Mouse (Mus musculus): ENCODE measurements at regions not wholly inside any gene's neighbourhood (a gene's known extent, or its start where the extent isn't known, plus 50 kb on each side); places are given as distances from the start of the nearest gene placed in this dataset.

DNA sequence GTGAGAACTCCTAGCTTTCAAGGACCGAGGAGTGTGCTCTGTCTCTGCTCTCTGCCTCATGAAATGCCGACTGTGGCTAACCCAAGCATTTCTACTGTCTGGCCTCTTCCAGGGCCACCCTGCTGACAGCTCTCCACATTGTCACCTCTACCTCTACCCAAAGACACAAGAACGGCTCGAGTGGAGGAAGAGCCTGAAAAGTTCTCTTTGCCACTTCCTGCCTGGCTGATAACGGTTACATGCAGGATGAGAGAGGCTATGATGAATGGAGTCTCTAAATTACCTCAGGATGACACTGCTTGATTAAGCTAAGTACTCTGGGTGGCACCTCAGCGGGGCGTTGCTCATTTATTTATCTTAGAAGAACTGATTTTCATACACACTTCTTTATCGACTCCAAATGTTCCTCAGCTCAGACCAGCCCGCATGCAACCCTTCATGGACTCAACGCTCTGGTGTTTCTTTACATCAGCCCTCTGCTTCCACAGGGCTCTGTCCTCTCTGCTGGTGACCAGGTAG lies 230.0 kb upstream of the Sdk2 start:
- Histone ChIP-seq H3K4me3 (ENCODE audit: insufficient read depth, low read length) (no peak overlapping the region), H3K27ac (ENCODE audit: insufficient read depth, low read length) (no peak overlapping the region), H3K4me1 (ENCODE audit: control insufficient read depth, insufficient read depth, low read length) (peaks cover 3% of the 10 kb centered on the region)
- TF ChIP-seq POLR2A (IDR thresholded peaks at IDR 0.05; ENCODE audit: extremely low read depth, insufficient read depth, low read length) (no peak), CTCF (IDR thresholded peaks at IDR 0.05; ENCODE audit: extremely low read depth, insufficient read depth, low read length) (no peak)

DNA sequence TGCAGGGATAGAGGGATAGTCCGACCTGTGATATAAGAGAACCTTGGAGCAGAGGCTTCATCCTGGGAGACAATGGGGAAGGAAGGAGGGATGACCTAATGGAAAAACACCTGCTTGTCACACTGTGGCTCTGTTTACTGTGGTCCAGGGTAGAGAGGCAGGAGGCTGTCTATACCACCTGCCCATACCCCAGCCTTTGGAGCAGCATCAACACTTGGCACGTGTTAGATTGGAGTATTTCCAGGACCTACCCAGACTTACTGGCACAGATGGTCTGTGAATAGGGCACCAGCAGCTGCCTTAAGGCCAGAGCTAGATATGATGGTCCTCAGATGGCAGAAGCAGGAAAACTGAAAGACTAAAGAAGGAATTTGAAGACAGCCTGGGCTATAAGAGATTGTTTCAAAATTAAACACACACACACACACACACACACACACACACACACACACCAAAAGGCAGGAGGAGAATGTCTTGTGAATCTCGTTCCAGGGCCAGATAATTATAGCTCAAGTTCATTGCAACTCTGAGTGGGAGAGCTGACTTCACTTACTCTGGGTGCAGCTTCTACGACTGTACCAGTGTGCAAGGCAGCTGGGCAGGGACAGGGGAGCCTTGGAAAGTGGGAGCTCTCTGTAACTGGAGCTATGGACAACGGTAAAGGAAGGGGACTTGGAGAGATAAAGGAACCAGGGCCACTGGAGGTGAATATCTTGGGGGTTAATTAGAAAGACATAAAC lies 227.8 kb upstream of the Sdk2 start:
- TF ChIP-seq CTCF (IDR thresholded peaks at IDR 0.05; ENCODE audit: extremely low read depth, insufficient read depth, low read length), result no peak
- no peak for TF ChIP-seq POLR2A (IDR thresholded peaks at IDR 0.05; ENCODE audit: extremely low read depth, insufficient read depth, low read length)
- peaks cover 3% of the 10 kb centered on the region for H3K4me1 ChIP-seq (ENCODE audit: control insufficient read depth, insufficient read depth, low read length)
- H3K4me3 ChIP-seq (ENCODE audit: insufficient read depth, low read length), result no peak overlapping the region
- no peak overlapping the region for H3K27ac ChIP-seq (ENCODE audit: insufficient read depth, low read length)

DNA sequence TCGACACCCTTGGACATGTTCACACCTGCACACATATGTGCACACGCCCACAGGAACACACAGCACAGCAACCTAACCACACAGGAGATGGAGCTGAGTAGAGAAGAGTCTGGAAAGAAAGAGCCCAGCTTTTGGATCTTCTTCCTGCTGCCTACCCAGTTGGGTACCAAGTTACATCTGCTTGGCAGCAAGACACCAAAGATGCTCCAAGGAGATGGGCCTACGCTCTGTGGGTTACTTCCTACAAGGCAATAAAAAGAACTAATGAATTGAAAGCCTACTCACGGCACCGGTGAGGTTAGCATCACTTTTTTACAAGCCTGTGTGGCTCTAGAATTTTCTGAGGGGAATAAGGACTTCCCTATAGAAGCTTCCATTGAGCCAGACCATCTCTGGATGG lies 224.4 kb upstream of the Sdk2 start:
- H3K4me3 ChIP-seq (ENCODE audit: insufficient read depth, low read length), result no peak overlapping the region
- no peak for TF ChIP-seq CTCF (IDR thresholded peaks at IDR 0.05; ENCODE audit: extremely low read depth, insufficient read depth, low read length)
- TF ChIP-seq POLR2A (IDR thresholded peaks at IDR 0.05; ENCODE audit: extremely low read depth, insufficient read depth, low read length), result no peak
- H3K4me1 ChIP-seq (ENCODE audit: control insufficient read depth, insufficient read depth, low read length), result peaks cover 3% of the 10 kb centered on the region
- no peak overlapping the region for H3K27ac ChIP-seq (ENCODE audit: insufficient read depth, low read length)

DNA sequence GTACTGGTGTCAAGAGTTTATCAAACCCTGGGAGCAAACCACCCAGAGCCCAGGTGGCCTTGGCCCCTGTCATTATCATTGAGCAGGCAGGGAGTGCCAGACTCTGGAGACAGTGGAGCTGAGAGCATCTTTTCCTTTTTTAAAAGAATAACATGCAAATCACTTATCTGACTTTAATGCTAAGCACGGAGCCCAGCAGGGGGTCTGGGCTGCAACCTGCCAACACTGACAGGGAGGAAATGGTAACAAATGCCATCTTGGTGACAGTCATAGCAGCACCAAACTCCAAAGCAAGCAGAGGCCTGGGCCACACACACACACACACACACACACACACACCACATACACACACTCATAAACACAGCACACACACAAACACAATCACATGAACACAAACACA lies 223.1 kb upstream of the Sdk2 start:
- no peak overlapping the region for H3K4me3 ChIP-seq (ENCODE audit: insufficient read depth, low read length)
- no peak for TF ChIP-seq CTCF (IDR thresholded peaks at IDR 0.05; ENCODE audit: extremely low read depth, insufficient read depth, low read length)
- TF ChIP-seq POLR2A (IDR thresholded peaks at IDR 0.05; ENCODE audit: extremely low read depth, insufficient read depth, low read length), result no peak
- H3K27ac ChIP-seq (ENCODE audit: insufficient read depth, low read length), result no peak overlapping the region
- H3K4me1 ChIP-seq (ENCODE audit: control insufficient read depth, insufficient read depth, low read length), result peaks cover 3% of the 10 kb centered on the region

DNA sequence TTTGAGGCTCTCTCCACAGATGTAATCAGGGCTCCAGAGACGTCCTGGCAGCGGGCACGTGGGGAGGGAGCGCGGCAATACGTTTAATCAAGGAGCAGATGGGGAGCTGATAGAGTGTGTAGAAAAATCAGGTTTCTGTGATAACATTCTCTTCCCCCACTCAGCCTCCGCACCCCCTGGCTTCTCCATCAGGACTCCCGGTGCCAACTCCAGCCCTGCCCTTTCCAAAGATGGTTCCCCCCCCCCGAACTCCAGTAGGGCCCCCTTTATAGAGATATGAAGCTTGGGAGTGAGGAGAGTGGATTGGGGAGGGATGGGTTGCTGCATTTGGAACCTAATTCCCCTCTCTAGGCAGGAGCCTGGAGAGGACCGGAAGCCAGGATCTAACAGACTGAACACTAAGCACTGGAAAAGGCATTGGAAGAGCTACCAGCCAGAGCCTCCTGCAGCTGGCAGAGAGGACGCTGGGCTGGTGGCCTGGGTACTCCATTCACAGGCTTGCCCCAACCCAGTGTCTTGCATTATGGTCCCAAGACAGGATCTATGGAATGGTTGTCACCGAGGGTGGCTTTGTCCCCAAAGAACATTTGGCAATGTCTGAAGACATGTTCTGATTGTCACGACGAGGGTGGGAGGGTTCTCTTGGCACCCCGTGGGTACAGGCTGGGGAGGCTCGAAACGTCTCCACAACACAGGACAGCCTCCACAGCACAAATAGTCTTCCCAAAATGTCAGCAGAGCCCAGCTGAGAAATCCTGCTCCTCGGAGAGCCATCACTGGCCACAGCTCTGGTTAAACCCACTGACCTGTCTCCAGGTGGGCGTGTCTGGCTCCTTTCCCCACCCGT lies 218.2 kb upstream of the Sdk2 start:
- Histone ChIP-seq H3K4me1 (ENCODE audit: control insufficient read depth, insufficient read depth, low read length) (peaks cover 2% of the 10 kb centered on the region; the same call in 1 of the 2 replicates), H3K27ac (ENCODE audit: insufficient read depth, low read length) (0 out of 2 replicates have a peak overlapping the region, but pooled peaks have one; percentile 39), H3K4me3 (ENCODE audit: insufficient read depth, low read length) (no peak overlapping the region)
- no peak for TF ChIP-seq POLR2A (IDR thresholded peaks at IDR 0.05; ENCODE audit: extremely low read depth, insufficient read depth, low read length)
- TF ChIP-seq CTCF (IDR thresholded peaks at IDR 0.05; ENCODE audit: extremely low read depth, insufficient read depth, low read length), result no peak

DNA sequence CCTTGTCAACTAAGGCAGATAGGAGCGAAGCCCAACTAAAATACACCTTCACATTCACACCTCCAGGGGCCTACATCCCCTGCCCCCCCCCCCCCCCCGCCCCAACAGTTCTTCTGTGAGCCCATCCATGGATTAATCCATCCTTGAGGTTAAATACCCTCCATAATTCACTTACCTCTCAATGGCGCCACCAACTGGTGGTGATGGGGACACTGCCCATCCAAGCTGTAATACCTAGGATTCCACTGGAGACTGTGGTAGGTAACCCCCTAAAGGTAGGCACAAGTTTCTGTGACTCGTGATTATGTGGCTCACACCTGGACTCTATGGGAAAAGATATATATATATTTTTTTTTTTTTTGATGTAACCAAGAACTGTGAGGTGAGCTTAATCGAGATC lies 216.4 kb upstream of the Sdk2 start:
- Histone ChIP-seq H3K4me1 (ENCODE audit: control insufficient read depth, insufficient read depth, low read length) (peaks cover 2% of the 10 kb centered on the region; the same call in 1 of the 2 replicates), H3K27ac (ENCODE audit: insufficient read depth, low read length) (no peak overlapping the region)
- TF ChIP-seq CTCF (IDR thresholded peaks at IDR 0.05; ENCODE audit: extremely low read depth, insufficient read depth, low read length), result peak; percentile 70
- no peak for TF ChIP-seq POLR2A (IDR thresholded peaks at IDR 0.05; ENCODE audit: extremely low read depth, insufficient read depth, low read length)

DNA sequence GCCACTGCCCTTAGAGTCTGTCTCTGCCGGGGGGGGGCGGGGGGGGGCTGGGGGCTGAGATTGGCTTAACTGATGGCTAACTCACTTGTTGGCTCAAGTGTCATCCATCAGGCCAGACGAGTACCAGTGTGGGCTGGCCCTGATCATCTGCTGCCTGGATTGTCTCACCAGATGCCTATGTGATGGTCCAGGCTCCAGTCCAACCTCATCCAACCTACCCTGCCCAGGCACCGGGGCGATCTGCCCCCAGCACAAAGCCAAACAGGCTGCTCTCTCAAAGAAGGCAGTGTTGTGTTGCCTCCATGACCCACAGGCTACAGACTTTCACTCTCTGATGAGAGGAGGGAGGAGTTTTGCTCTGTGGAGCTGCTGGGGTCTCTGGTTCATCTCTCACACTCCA lies 215.7 kb upstream of the Sdk2 start:
- Histone ChIP-seq H3K27ac (ENCODE audit: insufficient read depth, low read length) (no peak overlapping the region), H3K4me1 (ENCODE audit: control insufficient read depth, insufficient read depth, low read length) (peaks cover 4% of the 10 kb centered on the region), H3K4me3 (ENCODE audit: insufficient read depth, low read length) (no peak overlapping the region)
- TF ChIP-seq CTCF (IDR thresholded peaks at IDR 0.05; ENCODE audit: extremely low read depth, insufficient read depth, low read length), result no peak
- no peak for TF ChIP-seq POLR2A (IDR thresholded peaks at IDR 0.05; ENCODE audit: extremely low read depth, insufficient read depth, low read length)

More for the DNA sequence above, 216.4 kb upstream of the Sdk2 start:
- no peak overlapping the region for H3K4me3 ChIP-seq (ENCODE audit: insufficient read depth, low read length)

DNA sequence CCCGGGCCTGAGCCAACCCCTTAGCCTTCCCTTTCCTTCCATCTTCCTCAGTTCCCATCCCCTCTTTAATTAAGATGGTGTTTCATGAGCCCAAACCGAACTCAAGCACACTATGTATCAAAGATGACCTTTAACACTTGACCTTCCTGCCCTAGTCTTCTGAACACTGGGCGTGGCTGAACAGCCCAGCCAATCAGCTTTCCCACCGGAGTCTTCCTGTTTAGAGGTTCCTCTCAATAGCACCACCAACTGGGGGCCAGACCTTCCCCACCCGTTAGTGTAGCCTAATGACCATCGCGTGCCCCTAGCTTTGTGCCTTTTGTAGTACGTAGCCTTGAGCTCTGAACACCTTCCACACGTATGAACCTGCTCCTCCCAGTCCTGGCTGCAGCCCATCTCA lies 215.0 kb upstream of the Sdk2 start:
- Histone ChIP-seq H3K27ac (ENCODE audit: insufficient read depth, low read length) (no peak overlapping the region), H3K4me3 (ENCODE audit: insufficient read depth, low read length) (no peak overlapping the region), H3K4me1 (ENCODE audit: control insufficient read depth, insufficient read depth, low read length) (peaks cover 4% of the 10 kb centered on the region)
- TF ChIP-seq CTCF (IDR thresholded peaks at IDR 0.05; ENCODE audit: extremely low read depth, insufficient read depth, low read length) (no peak), POLR2A (IDR thresholded peaks at IDR 0.05; ENCODE audit: extremely low read depth, insufficient read depth, low read length) (no peak)

DNA sequence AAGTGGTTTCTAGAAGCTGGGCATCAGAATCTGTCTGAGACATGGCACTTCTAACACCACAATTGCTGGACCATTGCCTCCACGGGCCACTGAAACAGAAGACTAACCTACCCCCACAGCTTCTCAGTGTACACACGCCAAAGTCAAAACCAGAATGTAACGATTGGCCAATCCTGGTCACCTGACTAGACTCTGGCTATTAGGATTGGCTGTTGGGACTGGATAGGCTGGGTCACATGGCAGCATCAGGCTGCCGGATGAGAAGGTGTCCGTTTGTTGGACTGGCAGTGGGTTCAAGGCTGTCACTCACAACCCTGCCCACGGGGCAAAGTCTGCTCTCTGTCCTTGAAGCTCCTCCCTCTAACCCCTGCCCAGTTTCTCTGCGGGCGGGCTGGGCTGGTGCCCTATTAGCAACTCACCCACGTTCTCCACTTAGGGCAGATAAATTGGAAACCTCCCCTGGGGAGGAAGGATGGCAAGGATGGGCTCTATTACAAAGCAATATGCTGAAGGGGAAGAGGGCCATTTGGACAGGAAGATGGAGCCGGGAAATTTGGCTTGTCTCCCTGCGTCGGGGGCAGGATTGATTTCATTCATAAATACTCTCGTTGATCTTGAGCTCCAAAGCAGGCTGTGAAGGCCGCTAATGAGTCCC lies 214.3 kb upstream of the Sdk2 start:
- Histone ChIP-seq H3K4me3 (ENCODE audit: insufficient read depth, low read length) (no peak overlapping the region), H3K27ac (ENCODE audit: insufficient read depth, low read length) (no peak overlapping the region), H3K4me1 (ENCODE audit: control insufficient read depth, insufficient read depth, low read length) (peaks cover 4% of the 10 kb centered on the region)
- TF ChIP-seq CTCF (IDR thresholded peaks at IDR 0.05; ENCODE audit: extremely low read depth, insufficient read depth, low read length) (no peak), POLR2A (IDR thresholded peaks at IDR 0.05; ENCODE audit: extremely low read depth, insufficient read depth, low read length) (no peak)
